In the genomic region with DNA sequence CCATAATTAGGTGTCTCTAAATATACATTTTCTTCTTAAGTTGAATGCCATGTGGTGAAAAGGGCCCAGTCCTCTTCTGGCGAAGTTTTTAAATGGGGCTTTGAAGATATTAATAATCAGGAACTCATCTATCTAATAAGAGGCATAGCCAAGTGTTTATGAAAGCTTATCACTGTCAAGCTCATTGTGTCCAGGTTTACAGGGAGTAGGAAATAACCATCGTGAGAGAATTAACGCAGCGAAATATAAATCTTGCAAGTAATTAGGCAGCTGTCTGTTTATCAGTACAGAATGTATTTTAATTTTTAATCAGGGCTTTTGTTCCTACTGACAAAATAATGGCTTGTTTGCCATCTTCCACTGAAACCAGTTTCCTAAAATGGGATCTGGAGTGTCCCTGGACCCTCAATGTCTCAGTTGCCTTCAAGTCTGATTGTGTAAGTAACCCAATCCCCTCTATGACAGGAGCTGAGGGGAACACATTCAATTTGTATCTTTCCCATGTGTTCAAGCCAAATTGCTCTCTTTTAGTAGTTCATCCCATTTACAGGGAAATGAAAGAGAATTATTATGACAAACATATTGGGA, we compare ENCODE assay signal across 28 mouse cellular contexts.
"Had no signal": no experiment of that assay in that cellular context is flagged by ENCODE, and none has a peak within 500 bp of the region (broad histone marks: within the 10 kb centered on the region; RNA-seq: fewer than 3 reads in every experiment).

No protein-coding gene starts in this region.

- H3K9ac ChIP-seq: heart, embryonic 12.5 days; hindbrain, embryonic 12.5 days; hindbrain, embryonic 14.5 days; intestine, embryonic 15.5 days; limb, embryonic 12.5 days; liver, embryonic 13.5 days; liver, embryonic 15.5 days; liver, postnatal 0 days had no signal

- H3K4me2 ChIP-seq: heart, embryonic 12.5 days; hindbrain, embryonic 12.5 days; hindbrain, embryonic 14.5 days; intestine, embryonic 15.5 days; limb, embryonic 12.5 days; liver, embryonic 11.5 days; liver, embryonic 13.5 days; liver, embryonic 15.5 days had no signal

- H3K27ac ChIP-seq: heart, embryonic 10.5 days; hindbrain, embryonic 10.5 days; hindbrain, embryonic 12.5 days; hindbrain, embryonic 14.5 days; intestine, embryonic 15.5 days; layer of hippocampus, adult 2 months; left cerebral cortex, adult 2 months; limb, embryonic 10.5 days; limb, embryonic 12.5 days; liver, embryonic 13.5 days; liver, embryonic 15.5 days had no signal

- DNase-seq: gastrocnemius, postnatal 10 days; gastrocnemius, postnatal 25 days; heart, adult 18-20 months; heart, postnatal 10 days; heart, postnatal 4 days; kidney, adult 18-20 months; kidney, adult 8-10 months; kidney, postnatal 10 days; kidney, postnatal 25 days; kidney, postnatal 4 days; liver; liver, embryonic 13.5 days; liver, postnatal 0 days had no signal

- ATAC-seq: hindbrain, embryonic 16.5 days; inflammation-experienced regulatory T-cells, adult 6 months; intestine, embryonic 15.5 days; intestine, postnatal 0 days; liver, postnatal 0 days had no signal

- H3K36me3 ChIP-seq: heart, embryonic 10.5 days; heart, embryonic 12.5 days; hindbrain, embryonic 10.5 days; hindbrain, embryonic 12.5 days; intestine, embryonic 15.5 days; limb, embryonic 10.5 days; limb, embryonic 12.5 days; liver, embryonic 13.5 days; liver, embryonic 15.5 days had no signal

- H3K4me3 ChIP-seq: heart, embryonic 10.5 days; heart, embryonic 12.5 days; hindbrain, embryonic 10.5 days; hindbrain, embryonic 12.5 days; intestine, embryonic 15.5 days; layer of hippocampus, adult 2 months; left cerebral cortex, adult 2 months; limb, embryonic 10.5 days; limb, embryonic 12.5 days; liver, embryonic 13.5 days; liver, embryonic 15.5 days had no signal

- H3K4me1 ChIP-seq: heart, embryonic 10.5 days; heart, embryonic 12.5 days; hindbrain, embryonic 10.5 days; hindbrain, embryonic 12.5 days; intestine, embryonic 15.5 days; limb, embryonic 12.5 days; liver, embryonic 13.5 days; liver, embryonic 15.5 days had no signal

- H3K27me3 ChIP-seq: heart, embryonic 12.5 days; hindbrain, embryonic 12.5 days; intestine, embryonic 15.5 days; limb, embryonic 12.5 days; liver, embryonic 13.5 days; liver, embryonic 15.5 days had no signal

- H3K9me3 ChIP-seq: heart, embryonic 10.5 days; heart, embryonic 12.5 days; hindbrain, embryonic 10.5 days; hindbrain, embryonic 12.5 days; intestine, embryonic 15.5 days; limb, embryonic 10.5 days; limb, embryonic 12.5 days; liver, embryonic 13.5 days; liver, embryonic 15.5 days had no signal
